Mouse (Mus musculus) embryonic facial prominence, embryonic 11.5 days (tissue): Measurements from ENCODE around the gene Tfip11. TPM values are rescaled to one million over a fixed set of nuclear protein-coding genes. Genes with fewer than 3 reads are reported as not detected.

Experiments
- ATAC-seq: fragments of 200-750 bp; cut with Nextera tagmentation; replicated peaks from 2 replicates; pipeline ENCODE4 v1.8.0; 2017; ENCODE audit warnings: low read depth; ENCODE audit not compliant: insufficient number of reproducible peaks, low FRiP score, low TSS enrichment
- DNase-seq: peaks from one replicate; pipeline ENCODE4 v3.0.0-alpha.2; 2015; ENCODE audit warnings: low spot score
- H3K27ac ChIP-seq: fragments of 300-500 bp; sonication (generic); replicated peaks from 2 replicates; pipeline ENCODE4 v1.5.1; 2014; ENCODE audit warnings: mild to moderate bottlenecking, low read depth, low read length, control low read depth
- H3K27me3 ChIP-seq: fragments of 300-500 bp; sonication (generic); 2 replicates; pipeline ENCODE4 v1.6.1; 2014; ENCODE audit warnings: mild to moderate bottlenecking, low read length, moderate library complexity, mixed read lengths; ENCODE audit not compliant: control insufficient read depth, insufficient read depth
- H3K36me3 ChIP-seq: fragments of 300-500 bp; sonication (generic); replicated peaks from 2 replicates; pipeline ENCODE4 v1.6.1; 2014; ENCODE audit warnings: low read depth, mild to moderate bottlenecking, low read length, moderate library complexity, mixed read lengths; ENCODE audit not compliant: control insufficient read depth, insufficient read depth
- H3K4me1 ChIP-seq: fragments of 300-500 bp; sonication (generic); 2 replicates; pipeline ENCODE4 v1.6.1; 2014; ENCODE audit warnings: low read length, mixed read lengths; ENCODE audit not compliant: control insufficient read depth, insufficient read depth
- H3K4me2 ChIP-seq: fragments of 300-500 bp; sonication (generic); 2 replicates; pipeline ENCODE4 v1.6.1; 2014; ENCODE audit warnings: low read depth, mild to moderate bottlenecking, control low read depth, low read length, moderate library complexity
- H3K4me3 ChIP-seq: fragments of 300-500 bp; sonication (generic); 2 replicates; pipeline ENCODE4 v1.5.1; 2014; ENCODE audit warnings: low read depth, low read length, control low read depth
- H3K9ac ChIP-seq: fragments of 300-500 bp; sonication (generic); replicated peaks from 2 replicates; pipeline ENCODE4 v1.6.1; 2014; ENCODE audit warnings: mild to moderate bottlenecking, control low read depth, low read length
- H3K9me3 ChIP-seq: fragments of 300-500 bp; sonication (generic); replicated peaks from 2 replicates; pipeline ENCODE4 v1.6.1; 2016; ENCODE audit warnings: mild to moderate bottlenecking, low read length, inconsistent platforms, mixed read lengths; ENCODE audit not compliant: control insufficient read depth
- WGBS: fragments of 180-500 bp; shearing (Covaris S2); extraction: QIAGEN DNeasy Blood & Tissue Kit; methylation state at CpG from one replicate; pipeline ENCODE4 v1.1.7; 2014; 5-methylcytosine and 5-hydroxymethylcytosine counted together
- polyA plus RNA-seq: library from polyadenylated mRNA; unstranded; fragments of >200 nt; fragmentation: Nextera tagmentation; extraction: Ambion mirVana; gene quantifications from 2 replicates; pipeline ENCODE4 v1.2.1, GENCODE M21; 2014

Gene Tfip11
- polyA plus RNA-seq, 1 experiment from 2014 or later: 19.3 TPM

- H3K4me1 ChIP-seq: no peaks in the 10 kb centered on the region; the same call in 1 of the 2 replicates
- no peaks in the 10 kb centered on the region for H3K27me3 ChIP-seq
- H3K36me3 ChIP-seq: no peaks in the 10 kb centered on the region
- H3K27ac ChIP-seq: no peak overlapping the region
- no peak overlapping the region for H3K4me2 ChIP-seq
- no peak overlapping the region for H3K9ac ChIP-seq
- H3K9me3 ChIP-seq: no peaks in the 10 kb centered on the region
- no peak overlapping the region for H3K4me3 ChIP-seq
- DNase-seq (no peak), ATAC-seq (no peak)
- WGBS: 67% methylated on average over 6 of the region's 6 CpGs
Measured at GRCm38 (mm10) chr5:112282123-112282779, 43.9 kb upstream of the Tfip11 start.

- no peak for DNase-seq
- no peak overlapping the region for H3K27ac ChIP-seq
- no peak overlapping the region for H3K4me2 ChIP-seq
- ATAC-seq: no peak
- no peak overlapping the region for H3K4me3 ChIP-seq
- no peaks in the 10 kb centered on the region for H3K9me3 ChIP-seq
- 73% methylated on average over 9 of the region's 9 CpGs for WGBS
- H3K4me1 ChIP-seq: no peaks in the 10 kb centered on the region; the same call in 1 of the 2 replicates
- H3K9ac ChIP-seq: no peak overlapping the region
- H3K36me3 ChIP-seq: no peaks in the 10 kb centered on the region
- no peaks in the 10 kb centered on the region for H3K27me3 ChIP-seq
Measured at GRCm38 (mm10) chr5:112282780-112283482, 43.2 kb upstream of the Tfip11 start.

- Histone ChIP-seq H3K9me3 (no peaks in the 10 kb centered on the region), H3K36me3 (no peaks in the 10 kb centered on the region), H3K27me3 (no peaks in the 10 kb centered on the region), H3K4me3 (no peak overlapping the region), H3K4me2 (no peak overlapping the region), H3K27ac (no peak overlapping the region), H3K9ac (no peak overlapping the region), H3K4me1 (no peaks in the 10 kb centered on the region)
- ATAC-seq (no peak), DNase-seq (no peak)
- WGBS: 67% methylated on average over 10 of the region's 10 CpGs
Measured at GRCm38 (mm10) chr5:112283543-112284202, 42.5 kb upstream of the Tfip11 start.

- no peak overlapping the region for H3K4me2 ChIP-seq
- H3K9ac ChIP-seq: no peak overlapping the region
- 76% methylated on average over 7 of the region's 7 CpGs for WGBS
- ATAC-seq (no peak), DNase-seq (no peak)
- no peaks in the 10 kb centered on the region for H3K27me3 ChIP-seq
- no peak overlapping the region for H3K4me3 ChIP-seq
- no peaks in the 10 kb centered on the region for H3K4me1 ChIP-seq
- H3K9me3 ChIP-seq: no peaks in the 10 kb centered on the region
- H3K36me3 ChIP-seq: no peaks in the 10 kb centered on the region
- H3K27ac ChIP-seq: no peak overlapping the region
Measured at GRCm38 (mm10) chr5:112284203-112284582, 42.0 kb upstream of the Tfip11 start.

- Histone ChIP-seq H3K9ac (no peak overlapping the region), H3K27me3 (no peaks in the 10 kb centered on the region), H3K9me3 (no peaks in the 10 kb centered on the region), H3K4me2 (no peak overlapping the region), H3K4me3 (no peak overlapping the region), H3K36me3 (no peaks in the 10 kb centered on the region), H3K4me1 (no peaks in the 10 kb centered on the region), H3K27ac (no peak overlapping the region)
- 95% methylated on average over 7 of the region's 7 CpGs for WGBS
- DNase-seq (no peak), ATAC-seq (no peak)
Measured at GRCm38 (mm10) chr5:112285548-112286085, 40.5 kb upstream of the Tfip11 start.

GRCm38 (mm10) chr5:112286608-112286983, 39.6 kb upstream of the Tfip11 start:
- Histone ChIP-seq H3K4me3 (no peak overlapping the region), H3K27me3 (no peaks in the 10 kb centered on the region), H3K4me1 (no peaks in the 10 kb centered on the region), H3K4me2 (no peak overlapping the region), H3K9ac (no peak overlapping the region), H3K9me3 (no peaks in the 10 kb centered on the region), H3K36me3 (no peaks in the 10 kb centered on the region), H3K27ac (no peak overlapping the region)
- ATAC-seq (no peak), DNase-seq (no peak)
- 89% methylated on average over 2 of the region's 2 CpGs for WGBS

GRCm38 (mm10) chr5:112286984-112287641, 39.0 kb upstream of the Tfip11 start:
- no peaks in the 10 kb centered on the region for H3K27me3 ChIP-seq
- no peak overlapping the region for H3K4me2 ChIP-seq
- DNase-seq: no peak
- 83% methylated on average over 11 of the region's 11 CpGs for WGBS
- H3K9ac ChIP-seq: no peak overlapping the region
- H3K36me3 ChIP-seq: no peaks in the 10 kb centered on the region
- H3K4me3 ChIP-seq: no peak overlapping the region
- no peak for ATAC-seq
- H3K4me1 ChIP-seq: no peaks in the 10 kb centered on the region
- H3K27ac ChIP-seq: no peak overlapping the region
- no peaks in the 10 kb centered on the region for H3K9me3 ChIP-seq
